Mouse (Mus musculus) stomach, postnatal 0 days (tissue): ENCODE data around the gene Dip2b.

Experiments used
- CTCF ChIP-seq: IDR thresholded peaks from 2 replicates; pipeline ENCODE4 v1.5.1; 2016; ENCODE audit warnings: antibody characterized with exemption, low read depth, mild to moderate bottlenecking, moderate library complexity
- EP300 ChIP-seq: optimal IDR thresholded peaks from 2 replicates; pipeline ENCODE3; 2016; ENCODE audit warnings: antibody characterized with exemption

- TF ChIP-seq CTCF (no peak), EP300 (no peak)
Observed at GRCm38 (mm10) chr15:100156095-100156707, 117.7 kb downstream of the Dip2b start.
